Mouse (Mus musculus) limb, embryonic 14.5 days (tissue): ENCODE measurements around the gene Rin3. TPM values are rescaled to one million over a fixed set of nuclear protein-coding genes. Genes with fewer than 3 reads are reported as not detected.

Source experiments
- ATAC-seq: fragments of 200-750 bp; cut with Nextera tagmentation; 2 replicates; pipeline ENCODE4 v1.8.0; 2017; ENCODE audit warnings: low read depth, moderate number of reproducible peaks, moderate TSS enrichment; ENCODE audit not compliant: low FRiP score
- DNase-seq: peaks from one replicate; pipeline ENCODE4 v3.0.0-alpha.2; 2015; ENCODE audit warnings: low spot score
- H3K27ac ChIP-seq: fragments of 300-500 bp; sonication (generic); replicated peaks from 2 replicates; pipeline ENCODE4 v1.5.1; 2014; ENCODE audit warnings: low read depth, mild to moderate bottlenecking, low read length, moderate library complexity, mixed read lengths
- H3K27me3 ChIP-seq: fragments of 300-500 bp; sonication (generic); 2 replicates; pipeline ENCODE4 v1.6.1; 2014; ENCODE audit warnings: low read length, mixed read lengths; ENCODE audit not compliant: control insufficient read depth, insufficient read depth
- H3K36me3 ChIP-seq: fragments of 300-500 bp; sonication (generic); 2 replicates; pipeline ENCODE4 v1.6.1; 2014; ENCODE audit warnings: mild to moderate bottlenecking, low read length, moderate library complexity, mixed read lengths; ENCODE audit not compliant: control insufficient read depth, insufficient read depth
- H3K4me1 ChIP-seq: fragments of 300-500 bp; sonication (generic); 2 replicates; pipeline ENCODE4 v1.6.1; 2014; ENCODE audit warnings: antibody characterized with exemption, low read length, mixed read lengths; ENCODE audit not compliant: control insufficient read depth, insufficient read depth
- H3K4me2 ChIP-seq: fragments of 300-500 bp; sonication (generic); replicated peaks from 2 replicates; pipeline ENCODE4 v1.6.1; 2014; ENCODE audit warnings: low read depth, mild to moderate bottlenecking, low read length, moderate library complexity; ENCODE audit not compliant: severe bottlenecking
- H3K4me3 ChIP-seq: fragments of 300-500 bp; sonication (generic); replicated peaks from 2 replicates; pipeline ENCODE4 v1.5.1; 2014; ENCODE audit warnings: low read length
- H3K9ac ChIP-seq: fragments of 300-500 bp; sonication (generic); 2 replicates; pipeline ENCODE4 v1.6.1; 2014; ENCODE audit warnings: mild to moderate bottlenecking, low read depth, low read length, moderate library complexity; ENCODE audit not compliant: severe bottlenecking
- H3K9me3 ChIP-seq: fragments of 300-500 bp; sonication (generic); 2 replicates; pipeline ENCODE4 v1.6.1; 2016; ENCODE audit warnings: low read length; ENCODE audit not compliant: control insufficient read depth
- POLR2A ChIP-seq: fragments of 200-500 bp; IDR thresholded peaks from 2 replicates; pipeline ENCODE4 v1.8.0; 2012; ENCODE audit warnings: inconsistent platforms, mild to moderate bottlenecking, moderate library complexity, borderline replicate concordance; ENCODE audit not compliant: insufficient read depth, insufficient read length; ENCODE audit errors: extremely low read depth
- WGBS: fragments of 180-500 bp; shearing (Covaris S2); extraction: QIAGEN DNeasy Blood & Tissue Kit; methylation state at CpG from one replicate; pipeline ENCODE4 v1.1.7; 2014; 5-methylcytosine and 5-hydroxymethylcytosine counted together
- polyA plus RNA-seq, 2 experiments: library from polyadenylated mRNA; depleted of rRNA in 1 of 2; stranded (reverse) in 1 of 2; unstranded in 1 of 2; fragments of >200 nt; fragmentation: Nextera tagmentation in 1 of 2; extraction: Ambion mirVana in 1 of 2; gene quantifications; 2 replicates each; pipeline versions ENCODE4 v1.2.1 to v1.2.3; 2012 to 2014

The Rin3 gene
- polyA plus RNA-seq, 2 experiments, result 10.0 to 10.8 TPM

- Histone ChIP-seq H3K9me3 (no peaks in the 10 kb centered on the region), H3K9ac (no peak overlapping the region), H3K4me1 (peaks cover 15% of the 10 kb centered on the region), H3K36me3 (no peaks in the 10 kb centered on the region), H3K4me3 (no peak overlapping the region), H3K27me3 (no peaks in the 10 kb centered on the region), H3K4me2 (no peak overlapping the region), H3K27ac (no peak overlapping the region)
- WGBS, result 63% methylated on average over 9 of the region's 9 CpGs
- no peak for ATAC-seq
- no peak for TF ChIP-seq POLR2A
- no peak for DNase-seq
Measured at GRCm38 (mm10) chr12:102302322-102302721, 19.5 kb downstream of the Rin3 start.

GRCm38 (mm10) chr12:102302831-102303351, 20.0 kb downstream of the Rin3 start:
- Histone ChIP-seq H3K4me1 (peaks cover 21% of the 10 kb centered on the region), H3K9ac (no peak overlapping the region), H3K4me2 (no peak overlapping the region), H3K27ac (no peak overlapping the region), H3K9me3 (no peaks in the 10 kb centered on the region), H3K4me3 (no peak overlapping the region), H3K27me3 (no peaks in the 10 kb centered on the region), H3K36me3 (no peaks in the 10 kb centered on the region)
- ATAC-seq, result peak; percentile 62
- peak; percentile 52 for DNase-seq
- 58% methylated on average over 4 of the region's 4 CpGs for WGBS
- TF ChIP-seq POLR2A, result no peak

GRCm38 (mm10) chr12:102303867-102304266, 21.0 kb downstream of the Rin3 start:
- 43% methylated on average over 7 of the region's 7 CpGs for WGBS
- DNase-seq, result no peak
- H3K36me3 ChIP-seq, result no peaks in the 10 kb centered on the region
- no peaks in the 10 kb centered on the region for H3K27me3 ChIP-seq
- ATAC-seq, result no peak
- no peak overlapping the region for H3K27ac ChIP-seq
- H3K4me2 ChIP-seq, result no peak overlapping the region
- H3K9ac ChIP-seq, result no peak overlapping the region
- no peak overlapping the region for H3K4me3 ChIP-seq
- no peaks in the 10 kb centered on the region for H3K9me3 ChIP-seq
- TF ChIP-seq POLR2A, result no peak
- H3K4me1 ChIP-seq, result peaks cover 29% of the 10 kb centered on the region

- H3K27ac ChIP-seq, result no peak overlapping the region
- no peak overlapping the region for H3K9ac ChIP-seq
- H3K4me1 ChIP-seq, result peaks cover 29% of the 10 kb centered on the region
- H3K36me3 ChIP-seq, result no peaks in the 10 kb centered on the region
- ATAC-seq (no peak), DNase-seq (no peak)
- no peak overlapping the region for H3K4me3 ChIP-seq
- TF ChIP-seq POLR2A, result no peak
- H3K4me2 ChIP-seq, result no peak overlapping the region
- H3K27me3 ChIP-seq, result no peaks in the 10 kb centered on the region
- no peaks in the 10 kb centered on the region for H3K9me3 ChIP-seq
- 59% methylated on average over 10 of the region's 10 CpGs for WGBS
Measured at GRCm38 (mm10) chr12:102305069-102305836, 22.4 kb downstream of the Rin3 start.

- H3K9ac ChIP-seq, result no peak overlapping the region
Measured at GRCm38 (mm10) chr12:102308001-102308456, 25.2 kb downstream of the Rin3 start.

More at GRCm38 (mm10) chr12:102308001-102308456, 25.2 kb downstream of the Rin3 start:
- DNase-seq (peak; percentile 80), ATAC-seq (no peak)
- Histone ChIP-seq H3K4me2 (no peak overlapping the region), H3K4me3 (no peak overlapping the region), H3K27ac (peak overlapping the region; percentile 35; the same call in 1 of the 2 replicates), H3K36me3 (no peaks in the 10 kb centered on the region), H3K4me1 (peaks cover 22% of the 10 kb centered on the region), H3K27me3 (no peaks in the 10 kb centered on the region), H3K9me3 (no peaks in the 10 kb centered on the region)
- 41% methylated on average over 6 of the region's 6 CpGs for WGBS
- no peak for TF ChIP-seq POLR2A
